Mouse (Mus musculus) E14TG2a.4 (cell line): ENCODE data around the gene Cutc.

Source experiments
- H3K27me3 ChIP-seq: 2 replicates; pipeline ENCODE4 v1.6.1; 2014; ENCODE audit warnings: low read length, control low read depth; ENCODE audit not compliant: insufficient read depth
- H3K36me3 ChIP-seq: 2 replicates; pipeline ENCODE4 v1.6.1; 2014; ENCODE audit warnings: low read length, control low read depth; ENCODE audit not compliant: insufficient read depth
- H3K4me1 ChIP-seq: replicated peaks from 2 replicates; pipeline ENCODE4 v1.6.1; 2014; ENCODE audit warnings: low read depth, low read length, control low read depth
- H3K4me3 ChIP-seq: replicated peaks from 2 replicates; pipeline ENCODE4 v1.5.1; 2014; ENCODE audit warnings: mild to moderate bottlenecking, low read length
- H3K9me3 ChIP-seq: 2 replicates; pipeline ENCODE4 v1.6.1; 2014; ENCODE audit warnings: low read length, control low read depth
- CTCF ChIP-seq: conservative IDR thresholded peaks from 2 replicates; pipeline ENCODE4 v1.5.1; 2014; ENCODE audit warnings: low read length
- NANOG ChIP-seq: IDR thresholded peaks from 2 replicates; pipeline ENCODE4 v1.6.1; 2014; ENCODE audit warnings: borderline replicate concordance, low read length, mixed read lengths
- POU5F1 ChIP-seq: IDR thresholded peaks from 2 replicates; pipeline ENCODE4 v1.6.1; 2014; ENCODE audit warnings: low read length, borderline replicate concordance

Gene Cutc

DNA sequence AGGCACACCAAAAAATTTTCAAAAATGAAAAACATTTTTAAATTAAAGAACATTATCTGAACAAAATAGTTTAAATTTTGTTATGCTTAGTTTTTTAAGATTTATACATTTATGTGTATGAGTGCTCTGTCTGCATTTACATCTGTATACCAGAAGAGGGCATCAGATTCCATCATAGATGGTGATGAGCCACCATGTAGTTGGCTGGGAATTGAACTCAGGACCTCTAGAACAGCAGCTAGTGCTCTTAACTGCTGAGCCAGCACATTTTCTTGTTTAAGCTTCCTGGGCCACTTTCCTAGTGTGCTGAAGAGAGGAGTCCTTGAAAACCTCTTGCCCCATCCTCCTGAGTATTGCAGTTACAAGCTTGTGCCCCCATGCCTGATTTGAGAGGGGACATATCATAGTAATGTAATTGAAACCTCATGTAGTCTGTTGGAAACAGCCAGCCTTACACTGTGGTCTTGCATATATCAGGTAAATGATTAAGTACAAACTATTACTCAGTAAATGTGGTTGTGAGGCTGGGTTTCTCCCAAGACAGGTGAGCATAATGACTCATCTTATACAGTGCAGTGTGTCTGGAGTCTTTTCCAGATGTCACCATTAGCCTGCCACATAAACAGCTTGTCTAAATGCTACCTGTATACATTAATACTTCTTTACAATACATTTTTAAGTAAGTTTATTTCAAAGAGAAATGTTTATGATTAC lies 8.9 kb downstream of the Cutc start:
- Histone ChIP-seq H3K9me3 (no peaks in the 10 kb centered on the region), H3K36me3 (no peaks in the 10 kb centered on the region), H3K4me1 (no peaks in the 10 kb centered on the region), H3K27me3 (no peaks in the 10 kb centered on the region), H3K4me3 (no peak overlapping the region)
- TF ChIP-seq POU5F1 (no peak), CTCF (peak; percentile 55), NANOG (no peak)

DNA sequence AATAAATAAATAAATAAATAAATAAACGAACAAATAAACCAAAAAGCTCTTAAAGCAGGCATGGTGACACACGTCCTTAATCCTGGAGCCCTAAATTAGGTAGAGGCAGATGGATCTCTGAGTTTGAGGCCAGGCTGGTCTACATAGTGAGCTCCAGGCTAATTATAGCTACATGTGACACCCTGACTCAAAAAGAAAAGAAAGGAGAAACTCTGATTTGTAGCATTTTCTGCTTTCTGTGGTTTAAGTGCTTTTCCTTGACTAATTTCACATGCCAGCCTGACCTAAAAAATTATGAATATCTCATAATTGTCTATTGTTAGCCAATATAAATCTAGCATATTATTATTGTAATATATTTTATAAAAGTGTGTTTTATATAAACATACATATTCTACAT lies 9.6 kb downstream of the Cutc start:
- no peak overlapping the region for H3K4me3 ChIP-seq
- no peaks in the 10 kb centered on the region for H3K4me1 ChIP-seq
- no peaks in the 10 kb centered on the region for H3K36me3 ChIP-seq
- TF ChIP-seq CTCF = no peak
- no peak for TF ChIP-seq POU5F1
- TF ChIP-seq NANOG = no peak
- H3K9me3 ChIP-seq = no peaks in the 10 kb centered on the region
- H3K27me3 ChIP-seq = no peaks in the 10 kb centered on the region

DNA sequence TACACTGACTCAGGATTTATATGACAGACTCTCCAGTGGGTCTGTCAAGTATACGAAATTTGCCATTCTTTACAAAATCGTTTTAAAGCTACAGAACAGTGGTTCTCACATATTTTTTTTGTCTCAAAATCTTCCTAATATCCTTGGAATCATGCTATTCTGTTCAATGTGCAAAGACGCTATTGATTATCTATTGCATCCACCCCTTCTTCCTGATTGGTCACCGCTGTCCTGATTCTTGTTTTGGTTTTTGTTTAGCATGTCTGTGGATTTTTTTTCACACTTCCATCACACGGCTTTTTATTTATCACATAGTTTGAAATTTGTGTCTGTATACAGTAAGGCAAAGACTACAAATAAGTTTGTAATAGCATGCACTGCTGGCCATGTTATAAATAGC lies 13.7 kb downstream of the Cutc start:
- Histone ChIP-seq H3K9me3 (no peaks in the 10 kb centered on the region), H3K4me1 (no peaks in the 10 kb centered on the region), H3K36me3 (no peaks in the 10 kb centered on the region), H3K27me3 (no peaks in the 10 kb centered on the region), H3K4me3 (no peak overlapping the region)
- TF ChIP-seq POU5F1 = no peak
- TF ChIP-seq NANOG = no peak

DNA sequence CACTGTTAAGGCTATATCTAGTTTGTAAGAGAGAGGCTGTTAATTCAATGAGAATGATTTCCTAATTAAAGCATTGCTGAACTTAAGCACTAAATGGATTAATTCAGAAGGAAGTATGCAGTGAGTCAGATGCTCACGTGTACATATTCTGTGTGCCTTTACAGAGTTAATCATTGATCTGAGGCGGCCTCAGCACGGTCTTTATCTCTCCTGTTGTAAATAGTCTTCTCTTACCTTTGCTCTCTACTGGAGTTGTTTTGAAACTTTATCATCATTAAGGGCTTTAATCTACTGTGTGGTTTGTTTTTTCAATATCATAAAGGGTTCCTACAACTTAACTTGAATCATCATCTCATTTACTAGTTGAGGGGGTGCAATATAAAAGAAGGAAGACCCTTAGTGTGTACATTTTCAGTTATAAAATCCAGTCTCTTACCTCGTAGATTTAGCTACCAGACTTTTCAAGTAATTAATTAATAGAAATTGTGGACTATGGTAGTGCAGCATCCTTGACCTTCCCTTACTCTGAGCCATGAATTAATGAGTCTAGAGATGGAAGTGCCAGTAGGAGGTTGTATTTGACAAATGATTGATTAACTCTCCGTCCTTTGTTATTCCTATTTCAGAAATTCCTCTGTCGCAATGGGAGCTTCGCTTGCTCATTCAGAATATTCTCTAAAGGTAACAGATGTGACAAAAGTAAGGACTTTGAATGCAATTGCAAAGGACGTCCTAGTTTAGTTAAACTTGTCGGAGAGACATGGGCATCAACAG lies 14.9 kb downstream of the Cutc start:
- H3K27me3 ChIP-seq = no peaks in the 10 kb centered on the region
- H3K36me3 ChIP-seq = no peaks in the 10 kb centered on the region
- H3K4me1 ChIP-seq = no peaks in the 10 kb centered on the region
- no peak overlapping the region for H3K4me3 ChIP-seq
- TF ChIP-seq NANOG (peak; percentile 45; the same call in 1 of the 2 replicates), CTCF (no peak)
- H3K9me3 ChIP-seq = no peaks in the 10 kb centered on the region

DNA sequence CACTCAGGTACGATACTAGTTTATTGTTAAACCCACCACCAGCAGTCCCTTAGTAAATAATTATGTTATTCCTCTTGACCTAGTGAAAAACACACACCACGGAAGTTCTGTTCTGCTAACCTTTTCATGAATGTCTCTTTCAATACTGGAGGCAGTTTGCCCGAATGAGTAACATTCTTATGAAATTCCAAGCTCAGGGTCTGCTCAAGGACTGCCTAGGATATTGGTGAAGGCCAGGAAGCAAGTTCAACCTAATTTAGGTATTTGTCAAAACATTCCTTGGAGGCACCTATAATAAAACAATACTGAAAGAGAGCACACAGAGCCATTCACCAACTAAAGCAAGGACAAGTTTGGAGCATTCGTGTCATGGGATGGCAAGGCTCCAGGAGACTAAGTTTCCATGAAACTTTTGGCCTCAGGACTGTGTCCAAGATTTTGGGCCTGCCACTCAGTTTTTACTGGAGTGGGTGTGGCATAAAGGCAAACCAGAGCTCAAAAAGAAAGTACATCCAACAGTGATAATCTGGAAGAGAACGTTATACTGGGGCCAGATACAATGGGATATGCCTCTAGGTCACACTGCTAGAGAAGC lies 16.7 kb downstream of the Cutc start:
- Histone ChIP-seq H3K4me1 (no peaks in the 10 kb centered on the region), H3K9me3 (no peaks in the 10 kb centered on the region), H3K4me3 (no peak overlapping the region), H3K27me3 (no peaks in the 10 kb centered on the region), H3K36me3 (no peaks in the 10 kb centered on the region)
- no peak for TF ChIP-seq CTCF
- TF ChIP-seq POU5F1 = no peak
- TF ChIP-seq NANOG = no peak

DNA sequence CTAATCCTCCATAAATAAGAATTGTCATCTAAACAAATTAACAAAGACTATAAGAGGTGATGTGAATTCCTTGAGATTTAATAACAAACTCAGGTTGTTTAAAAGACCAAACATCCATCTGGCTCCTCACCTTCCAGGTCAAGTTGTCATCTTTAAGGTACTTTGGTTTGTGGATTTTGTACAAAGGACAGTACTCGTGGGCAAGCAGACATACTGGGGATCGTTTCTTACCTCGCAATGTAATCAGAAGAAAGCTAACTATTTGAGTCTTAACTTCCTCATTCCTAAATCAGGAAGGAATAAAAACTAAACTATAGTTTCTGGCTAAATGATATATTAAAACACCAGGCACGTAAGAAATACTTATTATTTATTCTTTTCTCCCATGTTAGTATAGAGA lies 17.8 kb downstream of the Cutc start:
- TF ChIP-seq POU5F1 (no peak), CTCF (no peak)
- Histone ChIP-seq H3K36me3 (no peaks in the 10 kb centered on the region), H3K4me3 (no peak overlapping the region), H3K27me3 (no peaks in the 10 kb centered on the region), H3K9me3 (no peaks in the 10 kb centered on the region), H3K4me1 (no peaks in the 10 kb centered on the region)

DNA sequence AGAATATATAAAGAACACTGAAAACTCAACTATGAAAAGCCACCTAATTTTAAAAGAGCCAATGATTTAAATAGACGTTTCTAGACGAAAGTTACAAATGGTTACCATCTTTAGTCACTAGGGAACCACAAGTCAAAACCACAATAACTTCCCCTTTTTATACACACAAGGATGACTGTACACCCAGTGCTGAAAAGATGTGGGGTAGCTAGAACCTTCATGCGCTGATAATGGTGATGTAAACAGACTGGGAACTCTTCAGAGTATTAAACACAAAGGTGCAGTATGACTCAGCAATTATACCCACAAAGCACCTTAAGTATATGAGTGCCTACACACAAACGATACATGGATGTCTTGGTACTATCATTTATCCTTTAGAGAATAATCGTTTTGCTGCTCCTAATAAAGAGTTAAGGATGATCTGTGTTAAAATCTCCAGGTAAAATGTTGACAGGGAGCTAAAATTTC lies 18.7 kb downstream of the Cutc start:
- no peaks in the 10 kb centered on the region for H3K4me1 ChIP-seq
- H3K9me3 ChIP-seq = no peaks in the 10 kb centered on the region
- no peaks in the 10 kb centered on the region for H3K27me3 ChIP-seq
- no peaks in the 10 kb centered on the region for H3K36me3 ChIP-seq
- TF ChIP-seq POU5F1 (no peak), NANOG (no peak), CTCF (no peak)
- H3K4me3 ChIP-seq = no peak overlapping the region

DNA sequence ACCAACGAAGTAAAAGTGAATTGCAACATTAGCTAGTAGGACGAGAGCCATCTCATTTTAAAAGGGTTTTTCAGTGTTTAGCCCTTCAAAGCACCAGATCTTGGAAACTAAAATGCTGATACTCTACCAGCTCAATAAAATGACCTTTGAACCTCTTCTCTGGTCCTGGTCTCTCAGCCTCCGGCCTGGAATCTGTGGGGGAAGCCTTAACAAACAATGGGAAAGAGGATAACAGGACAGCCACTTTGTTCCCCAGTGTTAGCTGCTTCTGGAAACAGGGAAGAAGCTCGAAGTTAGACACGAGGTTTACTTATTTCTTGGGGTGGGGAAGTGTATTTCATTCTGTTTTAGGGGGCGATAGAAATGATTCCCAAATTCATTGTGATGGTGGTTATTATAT lies 19.5 kb downstream of the Cutc start:
- Histone ChIP-seq H3K27me3 (no peaks in the 10 kb centered on the region), H3K4me1 (no peaks in the 10 kb centered on the region), H3K4me3 (no peak overlapping the region), H3K9me3 (no peaks in the 10 kb centered on the region), H3K36me3 (no peaks in the 10 kb centered on the region)
- TF ChIP-seq CTCF (no peak), POU5F1 (no peak), NANOG (no peak)

DNA sequence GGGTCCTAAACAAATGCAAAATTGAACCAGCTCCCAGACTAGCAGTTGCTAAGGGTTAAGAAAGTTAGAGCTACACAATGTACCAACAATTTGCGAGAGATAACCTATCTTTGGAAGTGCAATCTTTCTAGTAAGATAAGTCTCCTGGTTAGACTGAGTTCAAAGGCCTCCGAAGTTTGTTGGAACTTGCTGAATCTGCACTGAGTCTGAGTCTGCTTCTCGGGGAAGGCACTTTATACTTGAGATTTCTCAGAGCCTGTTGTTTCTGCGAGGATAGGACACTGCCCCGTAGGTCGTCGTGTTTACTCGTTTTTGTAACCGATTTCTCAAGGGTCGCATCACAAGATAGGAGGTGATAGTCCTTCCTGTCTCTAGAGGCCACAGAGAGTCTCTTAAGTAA lies 22.6 kb downstream of the Cutc start:
- H3K9me3 ChIP-seq = no peaks in the 10 kb centered on the region
- H3K4me3 ChIP-seq = no peak overlapping the region
- TF ChIP-seq POU5F1 = no peak
- no peaks in the 10 kb centered on the region for H3K27me3 ChIP-seq
- H3K36me3 ChIP-seq = no peaks in the 10 kb centered on the region
- H3K4me1 ChIP-seq = no peaks in the 10 kb centered on the region
